Mouse (Mus musculus) hindbrain, embryonic 10.5 days (tissue): ENCODE data around the gene Thnsl1. TPM values are rescaled to one million over a fixed set of nuclear protein-coding genes. Genes with fewer than 3 reads are reported as not detected.
"Not testable (repeated sequence)": the region's sequence is repeated elsewhere in the genome, so short reads cannot be mapped to it uniquely, and the experiment has no call there.

Source experiments
- DNase-seq: peaks from one replicate; pipeline ENCODE4 v3.0.0-alpha.2; 2017; ENCODE audit warnings: low spot score
- H3K27ac ChIP-seq: fragments of 300-500 bp; sonication (generic); 2 replicates; pipeline ENCODE4 v1.5.1; 2016; ENCODE audit warnings: mild to moderate bottlenecking, moderate library complexity
- H3K27me3 ChIP-seq: fragments of 300-500 bp; sonication (generic); 2 replicates; pipeline ENCODE4 v1.6.1; 2016; ENCODE audit warnings: mild to moderate bottlenecking; ENCODE audit not compliant: poor library complexity, insufficient read depth, severe bottlenecking
- H3K36me3 ChIP-seq: fragments of 300-500 bp; sonication (generic); 2 replicates; pipeline ENCODE4 v1.6.1; 2016; ENCODE audit warnings: mild to moderate bottlenecking, moderate library complexity
- H3K4me1 ChIP-seq: fragments of 300-500 bp; sonication (generic); replicated peaks from 2 replicates; pipeline ENCODE4 v1.6.1; 2016; ENCODE audit warnings: mild to moderate bottlenecking
- H3K4me3 ChIP-seq: fragments of 300-500 bp; sonication (generic); 2 replicates; pipeline ENCODE4 v1.5.1; 2016; ENCODE audit warnings: mild to moderate bottlenecking, moderate library complexity
- H3K9me3 ChIP-seq: fragments of 300-500 bp; sonication (generic); 2 replicates; pipeline ENCODE4 v1.6.1; 2016; ENCODE audit warnings: mild to moderate bottlenecking, moderate library complexity
- WGBS: fragments of 180-500 bp; shearing (Covaris S2); methylation state at CpG from one replicate; pipeline ENCODE4 v1.1.7; 2016; 5-methylcytosine and 5-hydroxymethylcytosine counted together
- polyA plus RNA-seq: library from polyadenylated mRNA; unstranded; fragments of >200 nt; fragmentation: Nextera tagmentation; extraction: Ambion mirVana; gene quantifications from 2 replicates; pipeline ENCODE4 v1.2.1, GENCODE M21; 2016

Thnsl1 gene
- polyA plus RNA-seq, 1 experiment from 2014 or later = 15.1 TPM

- Histone ChIP-seq H3K9me3 (no peaks in the 10 kb centered on the region), H3K36me3 (peaks cover under 1% of the 10 kb centered on the region), H3K27ac (peak overlapping the region; percentile 91), H3K4me3 (peak overlapping the region; percentile 74), H3K27me3 (no peaks in the 10 kb centered on the region), H3K4me1 (peaks cover 13% of the 10 kb centered on the region)
- DNase-seq = no peak
- 48% methylated on average over 6 of the region's 6 CpGs for WGBS
Measured at GRCm38 (mm10) chr2:21206278-21206677, 754 bp downstream of the Thnsl1 start.

DNA sequence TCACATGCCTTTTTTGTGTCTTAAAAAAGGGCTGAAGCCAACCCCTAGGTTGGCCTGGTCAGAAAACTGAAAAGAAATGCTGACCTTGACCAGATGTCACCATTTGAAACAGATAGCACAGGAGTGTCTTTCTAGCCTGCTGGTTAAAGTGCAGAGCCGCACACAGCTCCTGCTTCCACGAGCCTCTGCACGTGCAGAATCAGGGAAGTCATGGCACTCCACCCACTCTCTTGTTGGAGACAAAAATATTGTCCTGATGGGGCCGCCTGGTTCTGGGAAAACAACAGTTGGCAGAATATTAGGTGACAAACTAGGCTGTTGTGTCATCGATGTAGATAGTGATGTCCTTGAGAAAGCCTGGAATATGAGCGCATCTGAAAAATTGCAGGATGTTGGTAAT, 5.8 kb downstream of the Thnsl1 start:
- 81% methylated on average over 6 of the region's 6 CpGs for WGBS
- peaks cover 42% of the 10 kb centered on the region for H3K36me3 ChIP-seq
- H3K4me1 ChIP-seq = peaks cover 9% of the 10 kb centered on the region
- no peaks in the 10 kb centered on the region for H3K9me3 ChIP-seq
- H3K27ac ChIP-seq = no peak overlapping the region
- DNase-seq = no peak
- H3K27me3 ChIP-seq = no peaks in the 10 kb centered on the region
- H3K4me3 ChIP-seq = no peak overlapping the region

GRCm38 (mm10) chr2:21214322-21214721, 8.8 kb downstream of the Thnsl1 start:
- no peaks in the 10 kb centered on the region for H3K9me3 ChIP-seq
- no peak overlapping the region for H3K4me3 ChIP-seq
- H3K27ac ChIP-seq = no peak overlapping the region
- H3K4me1 ChIP-seq = no peaks in the 10 kb centered on the region
- no peak for DNase-seq
- no peaks in the 10 kb centered on the region for H3K27me3 ChIP-seq
- H3K36me3 ChIP-seq = peaks cover 53% of the 10 kb centered on the region

- Histone ChIP-seq H3K27me3 (no peaks in the 10 kb centered on the region), H3K4me1 (no peaks in the 10 kb centered on the region), H3K36me3 (peaks cover 53% of the 10 kb centered on the region), H3K27ac (no peak overlapping the region), H3K9me3 (no peaks in the 10 kb centered on the region), H3K4me3 (no peak overlapping the region)
- WGBS = 92% methylated on average over 2 of the region's 2 CpGs
- no peak for DNase-seq
Measured at GRCm38 (mm10) chr2:21215284-21215683, 9.8 kb downstream of the Thnsl1 start.

- no peak overlapping the region for H3K4me3 ChIP-seq
- H3K9me3 ChIP-seq = no peaks in the 10 kb centered on the region
- no peak for DNase-seq
- H3K27me3 ChIP-seq = no peaks in the 10 kb centered on the region
- no peak overlapping the region for H3K27ac ChIP-seq
- no peaks in the 10 kb centered on the region for H3K4me1 ChIP-seq
- H3K36me3 ChIP-seq = no peaks in the 10 kb centered on the region
- WGBS = 91% methylated on average over 9 of the region's 9 CpGs
Measured at GRCm38 (mm10) chr2:21222453-21223384, 17.2 kb downstream of the Thnsl1 start.

DNA sequence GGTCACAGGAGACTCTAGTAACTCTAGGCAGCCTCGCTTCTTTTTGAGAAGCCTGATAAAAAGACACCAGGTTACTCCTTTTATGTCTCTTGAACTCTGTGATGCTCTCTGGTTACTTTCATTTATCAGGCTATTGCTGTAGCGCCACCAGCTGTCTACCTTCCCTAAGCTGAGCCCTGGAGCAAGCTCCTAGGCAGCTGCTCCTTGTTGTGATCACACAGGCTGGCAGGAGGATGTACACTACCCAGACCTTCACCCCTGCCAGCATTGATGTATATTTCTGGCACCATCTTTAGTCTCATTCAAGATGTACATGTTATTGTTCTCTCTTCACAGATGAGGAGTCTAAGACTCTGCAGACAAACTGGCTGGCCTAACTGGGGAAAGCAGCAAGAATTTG, 24.8 kb downstream of the Thnsl1 start:
- Histone ChIP-seq H3K9me3 (no peaks in the 10 kb centered on the region), H3K4me1 (no peaks in the 10 kb centered on the region), H3K27me3 (no peaks in the 10 kb centered on the region), H3K36me3 (no peaks in the 10 kb centered on the region), H3K4me3 (no peak overlapping the region), H3K27ac (no peak overlapping the region)
- no peak for DNase-seq
- 64% methylated on average over 2 of the region's 2 CpGs for WGBS

GRCm38 (mm10) chr2:21231147-21231546, 25.6 kb downstream of the Thnsl1 start:
- H3K27ac ChIP-seq = no peak overlapping the region
- WGBS = 80% methylated on average over 3 of the region's 3 CpGs
- no peak overlapping the region for H3K4me3 ChIP-seq
- H3K4me1 ChIP-seq = no peaks in the 10 kb centered on the region
- DNase-seq = no peak
- no peaks in the 10 kb centered on the region for H3K9me3 ChIP-seq
- no peaks in the 10 kb centered on the region for H3K27me3 ChIP-seq
- no peaks in the 10 kb centered on the region for H3K36me3 ChIP-seq

DNA sequence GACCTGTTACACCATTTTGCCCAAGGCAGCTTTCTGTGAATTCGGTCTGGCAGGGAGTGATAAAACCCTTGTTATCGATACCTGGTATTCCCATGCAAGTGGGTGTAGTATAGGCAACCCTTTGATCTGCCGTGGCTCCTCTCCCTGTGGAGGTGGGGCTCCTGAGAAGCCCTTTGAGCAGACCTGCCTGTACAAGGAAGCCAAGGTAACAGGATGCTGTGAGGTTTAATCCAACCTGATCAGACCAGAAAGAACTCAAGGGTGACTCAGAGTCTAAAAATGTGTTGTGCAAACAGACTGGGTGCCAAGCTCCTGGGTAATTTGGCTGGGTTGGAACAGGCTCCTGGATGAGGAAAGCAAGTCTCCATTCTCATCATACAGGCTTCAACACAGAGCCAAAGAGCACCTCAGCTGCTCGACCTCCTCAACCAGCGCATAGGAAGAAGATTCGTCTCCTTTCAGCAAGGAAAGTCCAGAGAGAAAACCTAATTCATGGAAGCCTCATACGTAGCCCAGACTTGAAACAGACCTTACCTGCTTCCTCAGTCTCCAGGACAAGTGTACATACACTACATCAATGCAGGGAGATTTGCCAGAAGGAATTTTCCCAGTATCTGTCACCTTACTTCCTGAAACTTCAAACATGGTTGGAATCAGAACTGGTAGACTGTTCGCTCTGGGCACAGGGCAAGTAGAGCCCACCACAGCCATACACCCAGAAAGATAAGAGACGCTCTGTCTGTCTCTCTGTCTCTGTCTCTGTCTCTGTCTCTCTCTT, 29.5 kb downstream of the Thnsl1 start:
- no peaks in the 10 kb centered on the region for H3K9me3 ChIP-seq

GRCm38 (mm10) chr2:21235844-21236386, 30.4 kb downstream of the Thnsl1 start:
- H3K27me3 ChIP-seq = no peaks in the 10 kb centered on the region
- H3K4me3 ChIP-seq = no peak overlapping the region
- WGBS = 92% methylated on average over 4 of the region's 4 CpGs
- H3K4me1 ChIP-seq = no peaks in the 10 kb centered on the region
- no peaks in the 10 kb centered on the region for H3K36me3 ChIP-seq
- no peak for DNase-seq
- H3K9me3 ChIP-seq = no peaks in the 10 kb centered on the region
- H3K27ac ChIP-seq = no peak overlapping the region

More for the DNA sequence above, 29.5 kb downstream of the Thnsl1 start:
- H3K4me1 ChIP-seq = no peaks in the 10 kb centered on the region
- no peak overlapping the region for H3K27ac ChIP-seq
- 87% methylated on average over 9 of the region's 9 CpGs for WGBS
- no peak overlapping the region for H3K4me3 ChIP-seq
- H3K27me3 ChIP-seq = no peaks in the 10 kb centered on the region
- H3K36me3 ChIP-seq = no peaks in the 10 kb centered on the region
- no peak for DNase-seq

DNA sequence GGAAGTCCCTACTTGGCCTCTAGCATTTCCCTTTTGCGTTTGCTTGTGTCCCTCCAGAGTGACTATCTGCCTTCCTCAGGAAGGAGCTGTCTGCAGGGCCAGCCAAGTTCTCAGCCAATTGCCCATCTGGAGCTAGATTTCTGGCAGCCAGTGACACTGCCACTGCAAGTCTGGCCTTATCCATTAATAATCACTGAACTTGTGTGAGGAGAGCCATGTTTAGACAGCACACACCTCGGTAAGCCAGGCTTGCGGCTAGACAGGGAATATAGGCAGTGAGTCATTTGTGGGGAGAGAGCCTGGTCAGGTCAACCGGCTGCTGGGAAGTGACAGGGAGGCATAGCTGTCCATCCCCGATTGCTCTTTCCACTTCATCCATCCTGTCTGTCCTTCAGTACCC, 31.3 kb downstream of the Thnsl1 start:
- Histone ChIP-seq H3K9me3 (no peaks in the 10 kb centered on the region), H3K4me1 (no peaks in the 10 kb centered on the region), H3K4me3 (no peak overlapping the region), H3K27me3 (no peaks in the 10 kb centered on the region), H3K27ac (no peak overlapping the region), H3K36me3 (no peaks in the 10 kb centered on the region)
- 84% methylated on average over 5 of the region's 5 CpGs for whole genome bisulfite sequencing
- DNase-seq = no peak

DNA sequence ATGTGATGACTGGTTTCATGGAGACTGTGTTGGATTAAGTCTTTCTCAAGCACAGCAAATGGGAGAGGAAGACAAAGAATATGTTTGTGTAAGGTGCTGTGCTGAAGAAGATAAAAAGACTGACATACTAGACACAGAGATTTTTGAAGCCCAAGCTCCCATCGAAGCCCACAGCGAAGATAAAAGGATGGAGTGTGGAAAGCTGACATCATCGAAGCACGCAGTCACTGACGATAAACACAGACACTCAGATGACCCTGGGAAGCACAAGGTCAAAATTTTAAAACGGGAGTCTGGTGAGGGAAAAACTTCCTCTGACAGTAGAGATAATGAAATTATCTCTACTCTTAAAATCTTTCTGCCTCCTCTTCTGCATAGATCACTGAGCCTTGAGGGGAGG, 38.6 kb downstream of the Thnsl1 start:
- DNase-seq, H3K4me1 ChIP-seq, H3K36me3 ChIP-seq, H3K27ac ChIP-seq, H3K4me3 ChIP-seq, H3K9me3 ChIP-seq, H3K27me3 ChIP-seq: not testable (repeated sequence)
- 86% methylated on average over 5 of the region's 6 CpGs for WGBS

- Histone ChIP-seq H3K36me3 (no peaks in the 10 kb centered on the region), H3K4me1 (no peaks in the 10 kb centered on the region), H3K9me3 (no peaks in the 10 kb centered on the region), H3K4me3 (no peak overlapping the region), H3K27ac (no peak overlapping the region), H3K27me3 (no peaks in the 10 kb centered on the region)
- no peak for DNase-seq
- WGBS = 89% methylated on average over 4 of the region's 4 CpGs
Measured at GRCm38 (mm10) chr2:21244986-21245385, 39.5 kb downstream of the Thnsl1 start.
